Mouse (Mus musculus) natural killer cell, adult 2 months (primary cell): ENCODE measurements around the gene Pik3ca.

Experiments
- DNase-seq, 2 experiments: peaks; one replicate each; pipeline ENCODE4 v3.0.0; 2022; ENCODE audit warnings: low spot score in 2 of 2

Gene Pik3ca

DNA sequence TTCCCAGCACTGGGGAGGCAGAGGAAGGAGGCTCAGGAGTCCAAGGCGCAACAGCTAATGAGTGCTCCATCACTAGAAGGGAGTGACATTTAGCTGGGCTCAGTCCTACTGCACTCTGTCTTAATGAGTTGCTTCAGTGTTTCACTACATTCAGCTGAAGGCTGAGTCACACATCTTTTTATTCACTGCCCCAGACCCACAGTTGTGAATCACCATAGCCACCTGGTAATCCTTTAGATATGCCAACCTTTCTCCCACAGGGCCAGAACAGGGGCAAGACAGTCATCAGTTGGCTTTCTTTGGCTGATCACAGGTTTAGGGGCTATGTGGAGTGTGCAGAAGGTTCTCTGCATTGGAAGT is 99.2 kb downstream of the Pik3ca start:
- DNase-seq = no peak

DNA sequence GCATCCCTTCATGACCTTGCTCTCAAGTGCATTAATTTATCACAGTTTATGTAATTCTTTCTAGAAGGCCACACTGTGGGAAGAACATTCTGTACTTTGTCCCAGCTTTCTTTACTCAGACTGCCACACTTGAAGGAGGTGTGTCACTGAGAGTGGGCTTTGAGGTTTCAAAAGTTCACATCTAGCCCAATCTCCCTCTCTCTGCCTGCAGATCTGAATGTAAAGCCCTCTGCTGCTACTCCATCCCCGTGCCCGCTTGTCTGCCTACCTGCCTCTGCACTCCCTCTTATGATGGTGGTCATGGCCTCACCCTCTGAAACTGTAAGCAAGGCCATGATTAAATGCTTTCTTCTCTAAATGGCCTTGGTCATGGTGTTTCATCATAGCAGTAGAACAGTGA is 102.9 kb downstream of the Pik3ca start:
- DNase-seq = no peak

DNA sequence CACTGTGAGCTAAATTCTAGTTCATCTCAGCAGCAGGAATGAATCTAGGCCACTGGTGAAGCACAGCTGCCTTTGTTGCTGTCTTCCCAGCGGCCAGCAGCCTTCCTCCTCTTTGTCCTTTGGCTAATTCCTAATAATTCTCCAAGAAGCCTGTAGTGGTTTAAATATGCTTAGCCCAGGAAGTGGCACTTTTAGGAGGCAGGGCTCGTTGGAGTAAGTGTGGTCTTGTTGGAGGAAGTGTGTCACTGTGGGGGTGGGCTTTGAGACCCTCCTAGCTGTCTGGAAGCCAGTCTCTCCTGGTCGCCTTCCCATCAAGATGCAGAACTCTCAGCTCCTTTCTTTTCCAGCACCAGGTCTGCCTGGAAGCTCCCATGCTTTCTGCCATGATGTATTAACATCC is 108.4 kb downstream of the Pik3ca start:
- DNase-seq = no peak

DNA sequence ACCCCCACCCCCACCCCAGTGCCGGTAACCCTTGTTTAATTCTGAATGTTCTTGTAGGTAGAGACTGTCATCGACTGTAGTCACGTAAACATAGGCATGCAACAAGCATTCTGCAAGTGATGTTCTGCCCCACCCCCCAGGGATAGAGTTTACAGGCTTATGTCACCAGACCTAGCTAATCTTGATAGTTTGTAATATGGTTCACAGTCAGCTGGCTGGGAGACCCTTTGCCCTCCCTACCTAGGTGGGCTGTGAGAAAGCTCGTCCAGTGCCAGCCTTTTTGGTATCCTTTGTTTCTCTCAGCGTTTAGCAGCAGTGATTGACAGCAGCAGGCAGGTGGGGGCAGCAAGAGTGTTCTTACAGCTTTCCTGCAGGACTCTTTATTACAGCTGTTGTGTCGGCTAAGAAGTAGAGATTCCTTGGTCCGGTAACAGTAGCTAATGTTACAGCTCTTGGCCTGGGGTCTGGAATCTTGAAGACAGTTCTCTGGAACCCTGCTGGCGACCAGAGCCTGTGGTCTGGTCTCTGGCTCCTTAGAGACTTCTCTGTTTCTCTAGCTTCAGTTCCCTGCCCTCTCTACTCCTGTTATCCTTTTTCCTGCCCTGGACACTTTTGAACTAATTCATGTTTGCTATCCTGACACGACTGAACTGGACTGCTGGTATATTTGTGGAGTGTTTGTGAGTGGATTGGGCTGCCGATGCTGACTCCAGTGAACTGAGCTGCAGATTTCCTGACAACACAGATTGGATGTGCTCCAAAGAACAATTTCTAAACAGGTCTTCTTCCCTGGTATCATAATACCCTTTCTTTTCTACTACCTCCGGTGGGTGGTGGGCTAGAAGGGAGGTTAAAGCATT is 109.1 kb downstream of the Pik3ca start:
- DNase-seq = no peak

DNA sequence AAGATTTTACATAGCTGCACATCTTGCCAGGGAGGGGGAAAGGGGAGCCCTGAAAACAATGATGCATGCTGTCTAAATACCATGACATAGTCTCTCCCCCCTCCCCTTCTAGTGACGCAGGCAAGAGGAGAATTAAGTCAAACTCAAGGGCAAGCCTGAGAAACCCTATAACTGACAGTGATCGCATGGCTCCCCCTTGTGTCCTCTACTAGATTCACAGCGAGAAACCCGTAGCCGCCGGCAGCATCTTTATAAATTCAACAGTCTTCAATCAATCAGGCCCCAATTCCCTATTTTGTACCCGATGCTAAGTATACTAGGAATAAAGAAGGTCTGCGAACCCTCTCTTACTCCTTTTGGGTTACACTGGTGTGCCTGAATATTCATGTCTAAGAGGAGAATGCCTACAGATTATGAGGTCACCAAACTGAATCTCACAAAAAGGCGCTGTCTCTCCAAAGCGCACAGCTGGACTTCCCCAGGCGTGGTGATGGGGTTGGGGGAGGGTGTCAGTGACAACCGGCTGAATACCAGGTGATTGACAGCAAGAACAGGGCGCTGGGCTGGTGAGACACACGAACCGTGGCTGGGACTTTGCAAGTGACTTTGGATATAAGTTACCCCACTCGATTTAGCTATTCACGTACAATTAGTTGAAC is 111.3 kb downstream of the Pik3ca start:
- peak; percentile 80 to 86 for DNase-seq

DNA sequence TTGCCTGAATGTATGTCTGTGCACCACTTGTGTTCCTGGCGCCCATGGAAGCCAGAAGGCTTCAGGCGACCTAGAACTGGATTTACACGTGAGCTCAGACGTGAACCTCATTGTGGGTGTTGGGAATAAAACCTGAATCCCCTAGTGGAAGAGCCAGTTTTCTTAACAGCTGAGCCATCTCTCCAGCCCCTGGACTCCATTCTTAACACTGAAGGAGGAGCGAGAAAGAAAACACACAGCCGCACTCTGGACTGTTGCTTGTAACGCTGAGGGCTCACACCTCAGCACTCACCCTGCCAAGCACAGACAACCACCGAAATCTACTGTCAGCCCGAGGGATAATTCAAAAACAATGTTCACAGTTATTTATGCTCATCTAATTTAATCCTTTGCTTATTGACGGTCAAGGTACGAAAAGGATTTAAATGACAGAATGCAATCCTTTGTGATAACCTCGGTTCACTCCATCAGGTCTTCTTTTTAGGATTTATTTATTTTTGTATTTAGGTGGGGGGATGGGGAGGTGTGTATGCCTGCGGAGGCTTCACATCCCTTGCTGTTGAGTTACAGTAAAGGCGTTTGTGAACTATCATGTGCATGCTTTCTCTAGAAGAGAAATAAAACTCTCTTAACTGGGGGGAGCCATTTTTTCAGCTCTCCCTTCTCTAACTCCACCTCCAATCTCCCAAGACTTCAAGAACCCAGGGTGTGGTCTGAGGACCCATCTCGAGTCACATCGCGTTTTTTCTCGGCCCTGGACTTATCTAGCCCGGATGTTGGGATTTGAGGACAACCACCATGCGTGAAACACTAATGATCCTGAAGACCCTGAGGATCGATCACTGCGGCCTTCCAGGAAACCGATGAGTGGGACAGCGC is 112.3 kb downstream of the Pik3ca start, which contains the start of gene Zfp639:
Gene Zfp639, plus strand, starts transcription at position 764 of the 879 bp plus-strand sequence.
- DNase-seq = no peak

DNA sequence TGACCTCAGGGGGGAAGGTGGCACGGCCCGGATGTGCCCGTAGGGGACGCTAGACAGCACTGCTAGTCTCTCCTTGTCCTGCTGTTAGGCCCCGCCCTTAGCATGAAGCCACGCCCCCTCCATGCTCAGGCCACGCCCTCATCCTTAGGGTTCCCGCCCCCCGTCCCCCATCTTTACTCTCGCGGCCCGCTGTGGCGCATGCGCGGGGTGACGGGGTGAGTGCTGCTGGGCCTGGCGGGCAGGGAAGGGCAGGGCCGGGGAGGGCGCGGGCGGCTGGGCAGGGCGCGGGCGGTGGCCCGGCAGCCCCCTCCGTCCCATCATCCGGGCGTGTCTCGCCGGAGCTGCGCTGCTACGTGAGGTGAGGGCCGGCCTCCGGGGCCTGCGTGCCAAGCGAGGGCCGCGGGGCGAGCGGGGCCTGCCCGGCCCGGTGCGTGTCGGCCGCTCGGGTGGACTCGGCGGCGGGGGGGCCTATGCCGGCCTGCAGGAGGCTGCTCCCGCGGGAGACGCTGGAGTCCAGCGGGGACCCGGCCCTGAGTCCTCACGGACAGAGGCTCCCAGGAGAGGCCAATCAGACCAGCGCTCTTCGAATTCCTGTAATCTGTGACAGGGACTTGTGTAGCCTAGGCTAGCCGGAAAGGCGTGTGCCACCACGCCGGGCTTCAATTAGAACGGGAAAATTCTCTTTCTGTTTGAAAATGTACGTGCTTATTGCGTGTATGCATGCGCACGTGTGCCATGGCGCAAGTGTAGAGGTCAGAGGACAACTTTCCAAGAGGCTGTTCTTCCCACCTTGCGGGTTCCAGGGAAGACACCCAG is 113.1 kb downstream of the Pik3ca start:
- peak; percentile 97 to 98 for DNase-seq

DNA sequence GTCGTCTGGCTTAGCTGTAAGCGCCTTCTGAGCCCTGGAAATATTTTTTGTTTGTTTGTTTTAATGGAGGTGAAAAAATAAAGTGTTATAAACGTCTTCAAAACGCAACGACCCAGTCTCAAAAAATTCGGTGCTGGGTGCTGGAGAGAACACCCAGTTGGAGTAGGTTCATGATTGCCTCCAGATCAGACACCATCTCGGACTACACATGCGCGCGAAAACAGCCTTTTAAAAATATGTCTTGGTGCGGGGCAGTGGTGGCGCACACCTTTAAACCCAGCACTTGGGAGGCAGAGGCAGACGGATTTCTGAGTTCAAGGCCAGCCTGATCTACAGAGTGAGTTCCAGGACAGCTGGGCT is 113.7 kb downstream of the Pik3ca start:
- peak; percentile 17 to 27 for DNase-seq

DNA sequence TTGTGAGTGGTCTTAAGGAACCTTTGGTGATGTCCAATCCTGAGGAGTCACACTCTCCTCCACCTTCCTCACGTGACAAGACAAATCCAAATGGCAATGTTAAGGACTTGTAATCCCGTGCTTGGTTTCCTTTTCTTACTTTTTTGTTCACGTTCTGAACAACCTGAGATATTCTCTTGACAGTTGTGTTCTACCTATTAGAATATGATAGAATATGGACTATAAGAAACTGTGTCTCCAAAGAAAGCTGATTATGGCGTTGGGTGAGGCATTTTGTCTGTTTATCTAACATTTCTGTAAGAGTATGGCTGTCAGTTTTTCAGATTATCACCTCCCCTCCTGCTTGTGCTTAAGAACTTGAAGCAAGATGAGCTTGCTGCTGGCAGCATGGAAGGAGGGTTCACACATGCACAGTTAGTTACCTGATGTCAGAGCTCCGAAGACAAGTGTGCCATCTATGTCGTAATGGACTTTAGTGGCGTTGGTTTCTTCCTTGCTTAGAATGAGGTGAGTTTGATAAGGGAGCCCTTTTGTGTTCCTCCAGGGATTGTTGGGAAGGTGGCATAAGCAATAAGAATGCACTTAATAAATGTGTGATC is 115.3 kb downstream of the Pik3ca start:
- no peak for DNase-seq

DNA sequence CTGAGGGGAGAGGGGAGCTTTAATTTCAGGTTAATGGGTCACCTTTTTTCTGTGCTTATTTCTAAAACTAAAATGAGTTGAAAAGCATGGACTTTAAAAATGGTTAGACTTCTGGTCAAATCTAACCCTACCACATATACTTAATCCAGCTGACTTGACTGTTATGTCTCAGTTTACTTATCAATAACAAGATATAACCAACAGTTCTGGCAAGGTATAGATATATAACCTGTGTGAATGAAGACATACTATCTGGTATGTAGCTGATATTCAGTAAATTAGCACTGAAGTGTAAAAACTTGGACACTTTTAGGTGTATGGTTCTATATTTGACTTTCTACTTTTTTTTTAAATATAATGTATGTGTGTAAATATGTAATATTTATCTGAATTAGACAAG is 116.1 kb downstream of the Pik3ca start:
- no peak for DNase-seq
